Mouse (Mus musculus): ENCODE results near the gene Akap13. TPM values are rescaled to one million over a fixed set of nuclear protein-coding genes. Genes with fewer than 3 reads are reported as not detected.
"Not testable (repeated sequence)": the region's sequence is repeated elsewhere in the genome, so short reads cannot be mapped to it uniquely, and the experiment has no call there.

Gene Akap13
- polyA plus RNA-seq, 1 experiment from 2014 or later = 46.1 TPM

DNA sequence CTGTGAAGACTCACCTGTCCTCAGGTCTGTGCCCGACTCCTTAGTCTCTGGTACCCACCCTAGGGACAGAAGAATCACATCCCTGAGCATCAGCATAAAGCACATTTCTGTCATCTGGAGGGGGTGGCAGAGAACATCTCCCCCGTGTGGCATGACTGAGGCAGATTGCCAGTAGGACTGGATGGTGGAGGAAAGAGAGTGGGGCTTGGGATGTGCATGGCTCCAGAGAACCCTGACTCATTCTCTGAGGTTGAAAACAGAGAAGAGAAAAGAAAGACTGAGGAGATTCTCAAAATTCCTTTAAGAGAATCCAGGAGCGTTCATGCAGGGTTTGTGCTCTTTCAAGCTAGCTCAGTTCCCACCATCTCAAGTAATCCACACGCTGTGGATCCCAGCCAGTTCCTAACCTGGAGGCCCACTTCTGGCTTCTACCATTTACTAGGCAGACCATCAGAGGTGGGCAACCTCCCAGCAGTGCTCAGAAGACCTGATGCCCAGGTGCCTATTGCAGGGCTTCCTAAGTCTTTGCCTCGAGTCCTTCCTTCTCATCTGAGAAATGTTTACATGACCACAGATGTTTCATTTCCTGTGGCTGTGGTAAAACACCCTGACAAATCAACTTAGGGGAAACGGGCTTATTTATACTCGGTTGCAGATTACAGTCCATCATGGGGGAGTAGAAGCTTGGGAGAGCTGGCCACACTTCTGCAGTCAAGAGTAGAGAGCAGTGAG is 332.9 kb downstream of the Akap13 start:
- H3K27ac ChIP-seq (replicated peaks); H3K4me2 ChIP-seq (replicated peaks); H3K4me3 ChIP-seq (replicated peaks); H3K36me3 ChIP-seq; H3K9ac ChIP-seq; H3K9me3 ChIP-seq (replicated peaks); H3K27me3 ChIP-seq; H3K4me1 ChIP-seq: not testable (repeated sequence)
- ATAC-seq (ENCODE audit: insufficient number of reproducible peaks, low FRiP score, low TSS enrichment, low read depth) = 0 out of 2 replicates have a peak, but pooled peaks have one; percentile 11
- 59% methylated on average over 4 of the region's 7 CpGs for WGBS

DNA sequence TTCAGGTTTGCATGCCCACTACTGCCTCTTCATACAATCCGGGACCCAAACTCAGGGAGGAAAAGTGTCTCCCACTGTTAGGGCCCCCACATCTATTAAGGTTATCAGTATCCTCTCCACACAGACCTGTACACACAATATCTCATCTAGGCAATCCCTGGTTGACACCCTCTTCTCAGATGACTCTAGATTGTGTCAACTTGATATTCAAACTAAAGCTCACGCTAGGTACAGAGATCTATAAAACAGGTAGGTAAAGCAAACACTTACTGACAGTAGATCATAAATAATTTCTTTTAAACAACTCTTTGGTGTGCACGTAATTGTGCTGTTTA is 333.4 kb downstream of the Akap13 start:
- not testable (repeated sequence) for H3K4me3 ChIP-seq (replicated peaks); H3K9ac ChIP-seq; H3K4me1 ChIP-seq; H3K36me3 ChIP-seq; ATAC-seq (ENCODE audit: insufficient number of reproducible peaks, low FRiP score, low TSS enrichment, low read depth); H3K27me3 ChIP-seq; H3K9me3 ChIP-seq (replicated peaks); H3K4me2 ChIP-seq (replicated peaks); H3K27ac ChIP-seq (replicated peaks)
- WGBS = 85% methylated on average over 3 of the region's 3 CpGs

DNA sequence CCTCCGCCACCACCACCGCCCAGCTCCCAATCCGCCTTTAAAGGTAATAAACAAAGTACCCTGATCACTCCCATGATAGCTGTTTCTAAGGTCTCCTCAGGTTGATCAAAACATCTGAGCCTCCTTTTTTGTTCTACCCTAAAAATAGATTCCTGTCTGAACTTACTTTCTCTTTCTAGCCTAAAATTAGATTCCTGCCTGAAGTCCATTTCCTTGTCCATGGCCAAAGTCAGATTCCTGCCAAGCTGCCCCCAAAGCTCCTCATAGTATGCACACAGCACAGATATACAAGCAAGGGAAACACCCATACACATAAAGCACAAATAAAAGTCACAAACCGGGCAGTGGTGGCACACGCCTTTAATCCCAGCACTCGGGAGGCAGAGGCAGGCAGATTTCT is 334.4 kb downstream of the Akap13 start:
- H3K4me2 ChIP-seq (replicated peaks) = no peak overlapping the region
- no peak overlapping the region for H3K9ac ChIP-seq
- WGBS = 91% methylated on average over 6 of the region's 6 CpGs
- H3K36me3 ChIP-seq = no peaks in the 10 kb centered on the region
- H3K27me3 ChIP-seq = no peaks in the 10 kb centered on the region
- H3K27ac ChIP-seq (replicated peaks) = no peak overlapping the region
- H3K4me1 ChIP-seq = peaks cover 6% of the 10 kb centered on the region; the same call in 1 of the 2 replicates
- no peaks in the 10 kb centered on the region for H3K9me3 ChIP-seq (replicated peaks)
- ATAC-seq (ENCODE audit: insufficient number of reproducible peaks, low FRiP score, low TSS enrichment, low read depth) = no peak
- H3K4me3 ChIP-seq (replicated peaks) = no peak overlapping the region

DNA sequence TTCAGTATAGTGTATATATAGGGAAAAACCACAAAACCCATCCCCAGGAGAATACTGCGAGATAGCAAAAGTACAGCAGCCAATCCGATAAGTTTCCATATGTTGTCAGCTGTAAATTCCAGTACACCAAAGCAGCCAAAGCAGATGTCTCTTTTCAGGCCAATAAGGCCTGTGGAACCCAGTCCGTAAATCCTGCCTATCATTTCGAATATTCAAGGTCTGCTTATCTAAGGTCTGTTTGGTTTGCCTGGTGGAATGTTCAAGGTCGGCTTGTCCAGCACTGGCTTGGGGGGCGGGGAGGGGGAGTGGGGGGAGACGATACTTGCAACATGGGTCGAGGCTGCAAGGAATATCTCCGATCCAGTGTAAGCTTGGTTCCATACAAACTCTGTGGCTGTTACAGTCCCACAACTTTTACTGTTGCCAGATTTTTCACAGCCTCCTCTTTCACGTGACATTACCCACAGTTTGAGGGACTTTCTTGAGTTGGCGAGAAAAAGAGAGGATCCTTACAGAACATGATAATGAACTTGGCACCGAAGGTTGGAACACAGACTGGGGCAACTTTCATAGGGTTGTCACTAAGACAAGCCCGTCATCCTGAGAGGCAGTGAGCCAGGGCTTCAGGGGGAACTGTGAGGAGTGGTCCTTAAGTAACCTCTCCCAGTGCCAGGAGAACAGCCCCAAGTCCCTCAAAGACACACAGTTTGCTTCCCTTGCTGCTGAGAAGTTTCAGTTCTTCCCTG is 335.9 kb downstream of the Akap13 start:
- not testable (repeated sequence) for H3K4me3 ChIP-seq (replicated peaks); H3K36me3 ChIP-seq; ATAC-seq (ENCODE audit: insufficient number of reproducible peaks, low FRiP score, low TSS enrichment, low read depth); H3K9ac ChIP-seq; H3K27ac ChIP-seq (replicated peaks); H3K9me3 ChIP-seq (replicated peaks); H3K27me3 ChIP-seq; H3K4me2 ChIP-seq (replicated peaks); H3K4me1 ChIP-seq
- 78% methylated on average over 12 of the region's 13 CpGs for WGBS

DNA sequence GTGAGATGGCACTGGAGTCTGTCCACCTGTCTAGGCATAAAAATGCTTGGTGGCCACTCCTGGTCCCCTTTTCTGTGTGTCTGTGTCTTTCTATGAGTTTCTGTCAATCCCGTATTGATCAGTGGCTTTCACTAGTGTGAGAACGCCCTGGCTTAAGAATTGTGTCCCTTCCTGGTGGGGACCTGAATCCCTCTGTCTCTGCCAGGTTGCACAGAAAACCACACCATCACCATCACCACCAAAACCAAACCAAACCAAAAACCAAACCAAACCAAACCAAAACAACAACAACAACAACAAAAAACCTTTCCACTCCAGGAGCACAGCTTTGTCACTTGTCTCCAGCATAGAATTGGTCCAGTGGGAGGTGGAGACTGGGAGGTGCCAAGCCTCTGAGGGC is 337.8 kb downstream of the Akap13 start:
- no peaks in the 10 kb centered on the region for H3K27me3 ChIP-seq
- H3K9me3 ChIP-seq (replicated peaks) = no peaks in the 10 kb centered on the region
- no peak overlapping the region for H3K27ac ChIP-seq (replicated peaks)
- no peak overlapping the region for H3K4me2 ChIP-seq (replicated peaks)
- H3K4me1 ChIP-seq = peaks cover 6% of the 10 kb centered on the region; the same call in 1 of the 2 replicates
- 54% methylated on average over 2 of the region's 2 CpGs for WGBS
- H3K4me3 ChIP-seq (replicated peaks) = no peak overlapping the region
- no peaks in the 10 kb centered on the region for H3K36me3 ChIP-seq
- no peak overlapping the region for H3K9ac ChIP-seq
- ATAC-seq (ENCODE audit: insufficient number of reproducible peaks, low FRiP score, low TSS enrichment, low read depth) = no peak

DNA sequence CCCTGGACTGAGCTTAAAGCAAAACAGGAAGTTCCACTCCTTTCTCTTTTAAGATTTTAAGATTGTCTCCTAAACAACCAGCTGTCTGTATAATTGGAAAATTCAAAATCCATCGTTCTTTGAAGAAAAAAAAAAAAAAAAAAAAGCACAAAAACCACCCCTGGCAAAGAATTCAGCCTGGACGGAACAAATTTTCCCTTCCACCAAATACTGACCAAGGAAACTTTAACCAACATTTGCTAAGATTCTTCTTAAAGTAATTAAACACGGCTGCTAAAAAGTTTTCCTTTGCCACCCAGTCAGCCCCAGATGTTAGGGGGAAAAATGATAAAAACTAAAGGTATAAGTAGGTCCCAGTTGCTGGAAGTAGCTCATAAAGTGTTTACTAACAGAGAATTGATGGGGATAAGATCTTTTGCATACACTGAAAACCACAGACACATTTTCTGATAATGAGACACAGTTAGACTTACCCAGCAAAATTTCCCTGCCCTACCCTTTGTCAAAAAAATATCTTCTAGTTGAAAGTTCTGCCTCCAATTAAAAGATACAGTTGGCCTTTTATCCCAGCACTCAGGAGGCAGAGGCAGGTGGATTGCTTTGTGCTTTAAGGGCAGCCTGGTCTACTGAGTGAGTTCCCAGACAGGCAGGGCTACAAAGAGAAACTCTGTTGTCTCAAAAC is 338.5 kb downstream of the Akap13 start:
- no peaks in the 10 kb centered on the region for H3K9me3 ChIP-seq (replicated peaks)
- no peak overlapping the region for H3K4me3 ChIP-seq (replicated peaks)
- H3K9ac ChIP-seq = no peak overlapping the region
- peaks cover 6% of the 10 kb centered on the region; the same call in 1 of the 2 replicates for H3K4me1 ChIP-seq
- H3K4me2 ChIP-seq (replicated peaks) = no peak overlapping the region
- no peaks in the 10 kb centered on the region for H3K27me3 ChIP-seq
- no peak for ATAC-seq (ENCODE audit: insufficient number of reproducible peaks, low FRiP score, low TSS enrichment, low read depth)
- H3K36me3 ChIP-seq = no peaks in the 10 kb centered on the region
- H3K27ac ChIP-seq (replicated peaks) = no peak overlapping the region
- 18% methylated on average over 3 of the region's 3 CpGs for WGBS

DNA sequence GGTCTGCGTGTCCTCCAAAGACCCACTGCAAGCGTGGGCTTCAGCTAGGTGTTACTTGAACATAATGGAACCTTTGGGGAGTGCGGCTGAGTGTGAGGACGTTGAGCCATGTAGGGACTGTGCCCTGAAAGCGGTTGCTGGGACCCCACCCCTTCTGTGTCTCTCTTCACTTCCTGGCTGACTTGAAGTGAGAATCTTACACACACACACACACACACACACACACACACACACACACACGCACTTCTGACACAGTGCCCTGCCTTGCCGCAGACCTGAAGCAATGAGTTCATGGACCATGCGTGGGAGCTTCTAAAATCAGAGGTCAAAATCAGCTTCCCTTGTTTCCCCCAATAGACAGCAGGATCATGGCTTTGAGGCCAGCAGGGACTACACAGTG is 339.8 kb downstream of the Akap13 start:
- no peak overlapping the region for H3K4me2 ChIP-seq (replicated peaks)
- H3K4me1 ChIP-seq = peaks cover 6% of the 10 kb centered on the region; the same call in 1 of the 2 replicates
- WGBS = 90% methylated on average over 8 of the region's 8 CpGs
- no peak for ATAC-seq (ENCODE audit: insufficient number of reproducible peaks, low FRiP score, low TSS enrichment, low read depth)
- no peaks in the 10 kb centered on the region for H3K36me3 ChIP-seq
- no peak overlapping the region for H3K4me3 ChIP-seq (replicated peaks)
- H3K27me3 ChIP-seq = no peaks in the 10 kb centered on the region
- no peak overlapping the region for H3K27ac ChIP-seq (replicated peaks)
- no peaks in the 10 kb centered on the region for H3K9me3 ChIP-seq (replicated peaks)
- no peak overlapping the region for H3K9ac ChIP-seq

DNA sequence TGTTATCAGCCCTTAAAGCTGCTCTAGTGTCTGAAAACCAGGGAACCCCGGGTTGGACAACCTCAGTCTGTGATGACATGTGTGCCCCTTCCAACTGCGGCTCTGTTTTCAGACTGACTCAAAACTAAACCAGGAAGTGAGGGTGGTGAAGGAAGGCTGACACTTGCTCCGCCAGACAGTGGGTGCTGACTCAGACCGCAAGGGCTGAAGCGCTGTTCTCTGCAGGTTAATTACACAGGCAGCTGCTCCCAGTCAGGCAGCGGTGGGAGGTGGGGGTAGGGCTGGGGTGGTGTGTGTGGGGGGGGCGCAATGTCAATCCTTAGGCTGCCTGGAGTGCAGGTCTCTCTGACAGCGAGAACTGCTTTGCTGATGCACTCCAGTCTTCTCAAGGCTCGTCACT is 341.1 kb downstream of the Akap13 start:
- Histone ChIP-seq H3K9me3 (replicated peaks) (no peaks in the 10 kb centered on the region), H3K27ac (replicated peaks) (no peak overlapping the region), H3K36me3 (no peaks in the 10 kb centered on the region), H3K4me3 (replicated peaks) (no peak overlapping the region), H3K4me1 (peaks cover 6% of the 10 kb centered on the region; the same call in 1 of the 2 replicates), H3K9ac (no peak overlapping the region), H3K4me2 (replicated peaks) (no peak overlapping the region), H3K27me3 (no peaks in the 10 kb centered on the region)
- 18% methylated on average over 9 of the region's 9 CpGs for WGBS
- ATAC-seq (ENCODE audit: insufficient number of reproducible peaks, low FRiP score, low TSS enrichment, low read depth) = no peak

DNA sequence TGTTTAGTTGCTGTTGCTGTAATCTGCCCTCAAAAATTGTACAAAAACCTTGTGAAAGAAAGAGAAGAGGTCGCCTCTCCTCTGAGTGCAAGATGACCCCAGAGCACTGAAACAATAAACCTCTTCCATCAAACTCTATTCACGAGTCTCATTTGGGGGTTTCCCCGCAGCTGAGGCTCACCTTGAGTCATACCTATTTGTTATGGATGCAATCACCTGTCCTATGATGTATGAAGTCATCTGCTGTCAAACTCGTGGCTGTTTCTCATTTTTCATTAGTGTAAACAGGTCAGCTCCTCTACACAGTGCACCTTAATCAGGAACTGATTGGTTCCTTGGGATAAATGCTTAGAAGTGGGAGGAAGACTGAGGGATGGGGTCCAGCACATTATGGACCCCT is 345.2 kb downstream of the Akap13 start:
- H3K9ac ChIP-seq = no peak overlapping the region
- no peaks in the 10 kb centered on the region for H3K27me3 ChIP-seq
- H3K4me3 ChIP-seq (replicated peaks) = no peak overlapping the region
- 64% methylated on average over 4 of the region's 4 CpGs for WGBS
- no peaks in the 10 kb centered on the region for H3K36me3 ChIP-seq
- H3K9me3 ChIP-seq (replicated peaks) = no peaks in the 10 kb centered on the region
- ATAC-seq (ENCODE audit: insufficient number of reproducible peaks, low FRiP score, low TSS enrichment, low read depth) = no peak
- H3K27ac ChIP-seq (replicated peaks) = no peak overlapping the region
- H3K4me1 ChIP-seq = no peaks in the 10 kb centered on the region
- no peak overlapping the region for H3K4me2 ChIP-seq (replicated peaks)

DNA sequence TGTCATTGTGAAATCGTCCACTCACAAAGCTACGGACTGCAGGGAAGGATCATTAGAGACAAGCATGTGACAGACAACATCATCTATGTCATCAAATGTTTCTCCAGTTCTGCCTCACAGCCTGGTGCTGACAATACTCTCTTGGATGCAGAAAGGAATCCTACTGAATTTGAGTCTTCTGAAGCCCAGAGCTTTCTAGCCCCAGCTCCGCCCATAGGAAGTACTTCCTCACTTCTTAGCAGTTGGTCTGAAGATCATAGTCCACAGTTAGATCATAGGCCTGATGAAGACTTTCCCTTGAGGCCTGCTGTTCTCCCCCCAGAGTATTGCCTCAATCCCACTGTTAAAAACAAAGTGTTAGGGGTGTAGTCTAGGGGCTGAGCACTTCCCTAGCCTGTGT is 345.7 kb downstream of the Akap13 start:
- Histone ChIP-seq H3K9me3 (replicated peaks) (no peaks in the 10 kb centered on the region), H3K4me2 (replicated peaks) (no peak overlapping the region), H3K27me3 (no peaks in the 10 kb centered on the region), H3K4me3 (replicated peaks) (no peak overlapping the region), H3K4me1 (no peaks in the 10 kb centered on the region), H3K36me3 (no peaks in the 10 kb centered on the region), H3K9ac (no peak overlapping the region), H3K27ac (replicated peaks) (no peak overlapping the region)
- 90% methylated on average over 3 of the region's 3 CpGs for WGBS
- ATAC-seq (ENCODE audit: insufficient number of reproducible peaks, low FRiP score, low TSS enrichment, low read depth) = no peak

DNA sequence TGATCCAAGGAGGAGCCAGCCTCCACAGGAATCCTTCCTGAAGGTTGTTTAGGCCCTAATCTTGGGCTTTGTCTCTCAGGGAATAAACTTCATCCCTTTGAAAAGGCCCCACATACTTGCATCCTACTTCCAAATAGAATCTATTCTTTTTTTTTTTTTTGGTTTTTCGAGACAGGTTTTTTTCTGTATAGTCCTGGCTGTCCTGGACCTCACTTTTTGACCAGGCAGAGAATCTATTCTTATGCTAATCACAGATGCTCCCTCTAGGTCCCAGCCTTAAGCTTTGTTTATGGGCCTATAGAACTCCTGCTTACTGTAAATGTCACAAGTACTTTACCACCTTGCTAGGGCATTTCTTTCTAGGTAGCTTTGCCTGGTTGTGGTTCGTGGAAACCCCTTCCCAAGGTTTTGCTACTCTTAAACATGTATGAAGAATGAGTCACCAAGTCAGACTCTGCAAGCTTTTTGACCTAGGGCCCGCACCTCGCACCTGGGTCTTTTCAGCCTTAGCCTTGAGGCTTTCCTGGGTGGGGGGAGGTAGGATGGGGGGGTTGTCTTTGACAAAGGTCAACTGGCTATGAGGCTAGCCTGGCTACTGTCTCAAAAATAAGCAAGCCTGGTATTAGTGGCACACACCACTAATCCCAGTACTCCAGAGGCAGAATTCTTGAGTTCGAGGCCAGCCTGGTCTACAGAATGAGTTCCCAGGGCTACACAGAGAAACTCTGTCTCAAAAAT is 346.5 kb downstream of the Akap13 start:
- no peak overlapping the region for H3K4me2 ChIP-seq (replicated peaks)
- no peaks in the 10 kb centered on the region for H3K9me3 ChIP-seq (replicated peaks)
- H3K27ac ChIP-seq (replicated peaks) = no peak overlapping the region
- peaks cover 4% of the 10 kb centered on the region; the same call in 1 of the 2 replicates for H3K4me1 ChIP-seq
- no peaks in the 10 kb centered on the region for H3K27me3 ChIP-seq
- no peak for ATAC-seq (ENCODE audit: insufficient number of reproducible peaks, low FRiP score, low TSS enrichment, low read depth)
- H3K9ac ChIP-seq = no peak overlapping the region
- no peak overlapping the region for H3K4me3 ChIP-seq (replicated peaks)
- H3K36me3 ChIP-seq = no peaks in the 10 kb centered on the region
- 85% methylated on average over 5 of the region's 5 CpGs for WGBS

Measured in embryonic facial prominence, embryonic 15.5 days (tissue).